Comparison of ENCODE assay signal across 8 mouse cellular contexts in genomic region chr5:105699141-105700069, GRCm38 (mm10). TPM values are rescaled to one million over a fixed set of nuclear protein-coding genes. Genes with fewer than 3 reads are reported as not detected.
DNase-seq lines count a peak whose midpoint lies in the region; ATAC-seq and TF ChIP-seq lines count a peak whose summit lies in the region.

Gene Lrrc8d, plus strand, starts transcription at chr5:105699969.

- peak within 1 kb of the TSS; percentile 89 for H3K9ac ChIP-seq in heart, embryonic 11.5 days (ENCODE audit: low read depth, low read length)
- peak within 1 kb of the TSS; percentile 97 for H3K9ac ChIP-seq in kidney, embryonic 16.5 days (replicated peaks; ENCODE audit: low read length)
- peak within 1 kb of the TSS; percentile 94 for H3K9ac ChIP-seq in liver, adult 2 months (ENCODE audit: low read depth, low read length)

- H3K27me3 ChIP-seq in heart, embryonic 11.5 days (ENCODE audit: control insufficient read depth, insufficient read depth, low read length) = peaks cover 20% of the 10 kb centered on the region
- H3K27me3 ChIP-seq in kidney, embryonic 16.5 days (ENCODE audit: insufficient read depth, low read length) = no peaks in the 10 kb centered on the region
- H3K27me3 ChIP-seq in liver, adult 2 months (ENCODE audit: control insufficient read depth, insufficient read depth, low read length) = no peaks in the 10 kb centered on the region
- H3K27me3 ChIP-seq in myocyte (ENCODE audit: control insufficient read depth, insufficient read depth, insufficient read length) = no peaks in the 10 kb centered on the region

- H3K4me3 ChIP-seq in bone marrow, adult 2 months (replicated peaks; ENCODE audit: control insufficient read depth, low read depth, low read length) = peak within 1 kb of the TSS; percentile 68
- peak within 1 kb of the TSS; percentile 73 for H3K4me3 ChIP-seq in embryonic fibroblast, embryonic 13.5 days (ENCODE audit: insufficient read depth, low read length)
- H3K4me3 ChIP-seq in heart, embryonic 11.5 days (ENCODE audit: low read depth, low read length) = peak within 1 kb of the TSS; percentile 92
- peak within 1 kb of the TSS; percentile 88 for H3K4me3 ChIP-seq in kidney, embryonic 16.5 days (ENCODE audit: low read length)
- H3K4me3 ChIP-seq in liver, adult 2 months (ENCODE audit: insufficient read depth, low read depth, low read length) = peak within 1 kb of the TSS; percentile 96
- H3K4me3 ChIP-seq in myocyte = peak within 1 kb of the TSS; percentile 34

- H3K4me2 ChIP-seq in heart, embryonic 11.5 days = peak within 1 kb of the TSS; percentile 97
- H3K4me2 ChIP-seq in kidney, embryonic 16.5 days (replicated peaks; ENCODE audit: low read depth, low read length) = peak within 1 kb of the TSS; percentile 90
- H3K4me2 ChIP-seq in myocyte (ENCODE audit: low read depth) = peak within 1 kb of the TSS; percentile 98

- H3K36me3 ChIP-seq in heart, embryonic 11.5 days (ENCODE audit: control insufficient read depth, insufficient read depth, low read length) = no peaks in the 10 kb centered on the region
- no peaks in the 10 kb centered on the region for H3K36me3 ChIP-seq in kidney, embryonic 16.5 days (ENCODE audit: insufficient read depth, low read length)
- no peaks in the 10 kb centered on the region for H3K36me3 ChIP-seq in liver, adult 2 months (ENCODE audit: control insufficient read depth, insufficient read depth, low read length)
- no peaks in the 10 kb centered on the region for H3K36me3 ChIP-seq in myocyte (ENCODE audit: control insufficient read depth, insufficient read depth)

- ATAC-seq in heart, embryonic 11.5 days (replicated peaks; ENCODE audit: insufficient number of reproducible peaks, low FRiP score, low TSS enrichment) = peak; percentile 79
- peak; percentile 92 for ATAC-seq in kidney, embryonic 16.5 days (ENCODE audit: low FRiP score, low TSS enrichment)

- DNase-seq in 3134 (ENCODE audit: extremely low read depth, insufficient read length, low spot score) = peak; percentile 86
- peak; percentile 73 for DNase-seq in liver, adult 2 months (ENCODE audit: extremely low read depth, low read depth, low spot score)
- peak; percentile 79 to 89 for DNase-seq in spleen, postnatal 4 days (ENCODE audit: low spot score in 2 of 2)

- H3ac ChIP-seq in myocyte (ENCODE audit: control insufficient read depth, insufficient read length) = peak within 1 kb of the TSS; percentile 93

- no peaks in the 10 kb centered on the region for H3K9me3 ChIP-seq in heart, embryonic 11.5 days (replicated peaks; ENCODE audit: control insufficient read depth, low read length)
- no peaks in the 10 kb centered on the region for H3K9me3 ChIP-seq in kidney, embryonic 16.5 days (ENCODE audit: low read length)

- no peak for TF ChIP-seq CTCF in bone marrow, adult 2 months (IDR thresholded peaks at IDR 0.05; ENCODE audit: control insufficient read depth, insufficient read depth, low read length)
- TF ChIP-seq CTCF in embryonic fibroblast, embryonic 13.5 days (IDR thresholded peaks at IDR 0.05; ENCODE audit: borderline replicate concordance, insufficient read depth, low read length) = no peak
- 0 out of 2 replicates have a peak, but pooled peaks have one; percentile 13 for TF ChIP-seq CTCF in liver, adult 2 months (IDR thresholded peaks at IDR 0.05; ENCODE audit: low read depth, low read length)

- H3K79me2 ChIP-seq in liver, adult 2 months (ENCODE audit: control insufficient read depth, insufficient read depth, low read length) = peaks cover 8% of the 10 kb centered on the region; the same call in 1 of the 2 replicates
- peaks cover 21% of the 10 kb centered on the region for H3K79me2 ChIP-seq in myocyte (ENCODE audit: control insufficient read depth, insufficient read depth)

- peak; percentile 58; the same call in 1 of the 2 replicates for TF ChIP-seq POLR2A in bone marrow, adult 2 months (IDR thresholded peaks at IDR 0.05; ENCODE audit: borderline replicate concordance, control insufficient read depth, low read depth, low read length)
- TF ChIP-seq POLR2A in embryonic fibroblast, embryonic 13.5 days (IDR thresholded peaks at IDR 0.05; ENCODE audit: low read depth, low read length) = peak; percentile 34
- TF ChIP-seq POLR2A in liver, adult 2 months (IDR thresholded peaks at IDR 0.05; ENCODE audit: extremely low read depth, insufficient read depth, low read length) = peak; percentile 62; the same call in 1 of the 2 replicates
- peak; percentile 65 for TF ChIP-seq POLR2A in myocyte (IDR thresholded peaks at IDR 0.05; ENCODE audit: insufficient read length, low read depth)

- under 1% methylated on average over 60 of the region's 60 CpGs for WGBS in bone marrow, adult 2 months
- WGBS in heart, embryonic 11.5 days (ENCODE audit: insufficient replicate concordance) = 2% methylated on average over 60 of the region's 60 CpGs
- WGBS in kidney, embryonic 16.5 days = 1% methylated on average over 60 of the region's 60 CpGs
- WGBS in liver, adult 2 months = under 1% methylated on average over 60 of the region's 60 CpGs

- peak within 1 kb of the TSS; percentile 98 for H3K27ac ChIP-seq in bone marrow, adult 2 months (ENCODE audit: control insufficient read depth, insufficient read depth, low read depth, low read length, poor library complexity)
- H3K27ac ChIP-seq in embryonic fibroblast, embryonic 13.5 days (ENCODE audit: insufficient read depth, low read length) = peak within 1 kb of the TSS; percentile 46; the same call in 1 of the 2 replicates
- H3K27ac ChIP-seq in heart, embryonic 11.5 days (ENCODE audit: low read depth, low read length) = peak within 1 kb of the TSS; percentile 73
- peak within 1 kb of the TSS; percentile 98 for H3K27ac ChIP-seq in kidney, embryonic 16.5 days (ENCODE audit: low read length)
- H3K27ac ChIP-seq in liver, adult 2 months (replicated peaks; ENCODE audit: insufficient read depth, low read depth, low read length) = peak within 1 kb of the TSS; percentile 87

- H3K4me1 ChIP-seq in bone marrow, adult 2 months (ENCODE audit: control insufficient read depth, insufficient read depth, low read length) = peaks cover 7% of the 10 kb centered on the region
- peaks cover 8% of the 10 kb centered on the region; the same call in 1 of the 2 replicates for H3K4me1 ChIP-seq in embryonic fibroblast, embryonic 13.5 days (ENCODE audit: control insufficient read depth, insufficient read depth, low read length)
- peaks cover 3% of the 10 kb centered on the region; the same call in 1 of the 2 replicates for H3K4me1 ChIP-seq in heart, embryonic 11.5 days (ENCODE audit: control insufficient read depth, insufficient read depth, low read length)
- peaks cover 41% of the 10 kb centered on the region for H3K4me1 ChIP-seq in kidney, embryonic 16.5 days (ENCODE audit: insufficient read depth, low read length)
- peaks cover 16% of the 10 kb centered on the region for H3K4me1 ChIP-seq in liver, adult 2 months (ENCODE audit: control insufficient read depth, insufficient read depth, low read length)

TF ChIP-seq in myocyte, 11 proteins besides CTCF, POLR2A, EP300 and RAD21:
- TF ChIP-seq SRF (IDR thresholded peaks at IDR 0.05; ENCODE audit: control insufficient read depth, insufficient read length, low read depth) (no peak), MYOG (IDR thresholded peaks at IDR 0.05; ENCODE audit: control insufficient read depth in 1 of 3, insufficient read depth in 1 of 3, insufficient read length in 2 of 3, low read depth in 2 of 3) (peak in 1 of 3 experiments; percentile 19), USF1 (IDR thresholded peaks at IDR 0.05; ENCODE audit: low read depth) (peak; percentile 43), TCF3 (IDR thresholded peaks at IDR 0.05; ENCODE audit: insufficient read length, low read depth) (no peak), CEBPB (IDR thresholded peaks at IDR 0.05; ENCODE audit: insufficient read depth, poor library complexity, severe bottlenecking) (no peak), POLR2AphosphoS2 (IDR thresholded peaks at IDR 0.05; ENCODE audit: insufficient read length, low read depth) (peak; percentile 53)

RNA-seq across cellular contexts. Expression of gene Lrrc8d, which starts in this region (rescaled TPM):
- polyA plus RNA-seq in bone marrow, adult 2 months (2011; ENCODE audit: insufficient read depth, insufficient read length, low replicate concordance, missing spikeins) = 11.8 and 20.5 TPM in 2 replicates
- 30.2 and 39.4 TPM in 2 replicates for polyA plus RNA-seq in embryonic fibroblast, embryonic 13.5 days (2011; ENCODE audit: insufficient read length, low read depth, missing spikeins)
- 8.3 and 8.4 TPM in 2 replicates for polyA plus RNA-seq in heart, embryonic 11.5 days (2014; fragmentation: Nextera tagmentation; extraction: Ambion mirVana)
- polyA plus RNA-seq in kidney, embryonic 16.5 days (2015; fragmentation: Nextera tagmentation; extraction: Ambion mirVana) = 28.6 and 33.4 TPM in 2 replicates
- 11.6 and 13.8 TPM in 2 replicates for total RNA-seq in liver, adult 2 months (2014; rRNA removed)
- 7.0 and 7.9 TPM in 2 replicates for polyA plus RNA-seq in liver, adult 2 months (2012; rRNA removed)
- 24.8 TPM for polyA plus RNA-seq in myocyte (2012; fragmentation: generic; extraction: Trizol)

Comparison
In these comparisons a context has a peak if more than half of its experiments do, and no peak if none do; other contexts are left out.
1. Peak in every context shown above with its lines: DNase-seq, ATAC-seq, H3K4me3 ChIP-seq and H3K27ac ChIP-seq.
2. H3K27ac ChIP-seq: peak in every context shown above with its lines; median percentile 98 in bone marrow, adult 2 months; 98 in kidney, embryonic 16.5 days; 87 in liver, adult 2 months; 73 in heart, embryonic 11.5 days; 46 in embryonic fibroblast, embryonic 13.5 days.
3. H3K4me3 ChIP-seq: peak in every context shown above with its lines; median percentile 96 in liver, adult 2 months; 92 in heart, embryonic 11.5 days; 88 in kidney, embryonic 16.5 days; 73 in embryonic fibroblast, embryonic 13.5 days; 68 in bone marrow, adult 2 months; 34 in myocyte.